Mouse (Mus musculus): ENCODE results near the gene Gclc.

GRCm38 (mm10) chr9:77754728-77755402, 530 bp downstream of the Gclc start:
- TF ChIP-seq CTCF (IDR thresholded peaks at IDR 0.05; ENCODE audit: borderline replicate concordance, extremely low read depth, insufficient read depth, insufficient read length) (no peak), POLR2A (IDR thresholded peaks at IDR 0.05; ENCODE audit: borderline replicate concordance, extremely low read depth, insufficient read depth, insufficient read length, poor library complexity, severe bottlenecking) (no peak)

Data from brain, embryonic 14.5 days (tissue).